Mouse (Mus musculus) CH12.LX (cell line): ENCODE data around the gene Phf21a. TPM values are rescaled to one million over a fixed set of nuclear protein-coding genes. Genes with fewer than 3 reads are reported as not detected.

Experiments
- DNase-seq: peaks from one replicate; pipeline ENCODE4 v3.0.0-alpha.2; 2013; ENCODE audit errors: extremely low read depth
- H3K27ac ChIP-seq: 2 replicates; pipeline ENCODE4 v1.5.1; 2012; ENCODE audit warnings: low read depth, mild to moderate bottlenecking, control low read depth, moderate library complexity; ENCODE audit not compliant: insufficient read depth
- H3K27me3 ChIP-seq: replicated peaks from 2 replicates; pipeline ENCODE3; 2012; ENCODE audit warnings: inconsistent platforms
- H3K36me3 ChIP-seq, 2 experiments: replicated peaks in 1 of 2; 2 replicates each; pipeline versions ENCODE3 to v1.6.1; 2012; ENCODE audit warnings: inconsistent platforms in 1 of 2, low read length in 1 of 2, mild to moderate bottlenecking in 1 of 2, mixed read lengths in 1 of 2, moderate library complexity in 1 of 2; ENCODE audit not compliant: control insufficient read depth in 1 of 2, insufficient read depth in 1 of 2
- H3K4me1 ChIP-seq, 2 experiments: 2 replicates each; pipeline ENCODE4 v1.6.1; 2012; ENCODE audit warnings: inconsistent platforms in 1 of 2, moderate library complexity in 1 of 2; ENCODE audit not compliant: insufficient read depth in 2 of 2, control insufficient read depth in 1 of 2
- H3K4me2 ChIP-seq: 2 replicates; pipeline ENCODE4 v1.6.1; 2012; ENCODE audit warnings: low read depth, mild to moderate bottlenecking, control low read depth; ENCODE audit not compliant: poor library complexity, insufficient read depth, severe bottlenecking
- H3K4me3 ChIP-seq, 3 experiments: fragments of 150-350 bp in 1 of 3; sonication (generic) in 1 of 3; replicated peaks in 1 of 3; 2 replicates each; pipeline versions ENCODE3 to v1.5.1; 2011 to 2012; ENCODE audit warnings: low read depth in 2 of 3, low read length in 2 of 3, mild to moderate bottlenecking in 2 of 3, moderate library complexity in 2 of 3, control low read depth in 1 of 3, improper control_type of control experiment in 1 of 3, inconsistent platforms in 1 of 3, mixed read lengths in 1 of 3; ENCODE audit not compliant: poor library complexity in 1 of 3
- H3K79me2 ChIP-seq: replicated peaks from 2 replicates; pipeline ENCODE4 v1.6.1; 2012; ENCODE audit warnings: mild to moderate bottlenecking, moderate library complexity; ENCODE audit not compliant: control insufficient read depth, poor library complexity, insufficient read depth, severe bottlenecking; ENCODE audit errors: extremely low read depth
- H3K9ac ChIP-seq: 2 replicates; pipeline ENCODE4 v1.6.1; 2012; ENCODE audit warnings: low read depth, mild to moderate bottlenecking, control low read depth, moderate library complexity; ENCODE audit not compliant: insufficient read depth
- H3K9me3 ChIP-seq: replicated peaks from 2 replicates; pipeline ENCODE3; 2012; ENCODE audit warnings: low read length, inconsistent platforms, mixed read lengths
- BHLHE40 ChIP-seq: IDR thresholded peaks from 2 replicates; pipeline ENCODE4 v1.6.1; 2011; ENCODE audit warnings: mild to moderate bottlenecking, low read depth, low read length, improper control_type of control experiment
- CHD1 ChIP-seq: IDR thresholded peaks from 2 replicates; pipeline ENCODE4 v1.6.1; 2012; ENCODE audit warnings: low read depth, low read length, improper control_type of control experiment, inconsistent platforms
- CHD2 ChIP-seq: IDR thresholded peaks from 2 replicates; pipeline ENCODE4 v1.6.1; 2011; ENCODE audit warnings: low read length, improper control_type of control experiment
- CTCF ChIP-seq, 2 experiments: IDR thresholded peaks in 1 of 2; conservative IDR thresholded peaks in 1 of 2; 2 replicates each; pipeline ENCODE4 v1.5.1; 2011 to 2012; ENCODE audit warnings: low read depth in 2 of 2, low read length in 2 of 2, improper control_type of control experiment in 1 of 2, inconsistent platforms in 1 of 2, mild to moderate bottlenecking in 1 of 2, moderate library complexity in 1 of 2
- E2F4 ChIP-seq: IDR thresholded peaks from 2 replicates; pipeline ENCODE4 v1.6.1; 2011; ENCODE audit warnings: low read depth, low read length, improper control_type of control experiment; ENCODE audit not compliant: insufficient replicate concordance
- ELF1 ChIP-seq: IDR thresholded peaks from 2 replicates; pipeline ENCODE4 v1.6.1; 2014; ENCODE audit warnings: low read depth, mild to moderate bottlenecking, inconsistent platforms, low read length, improper control_type of control experiment
- EP300 ChIP-seq: IDR thresholded peaks from 2 replicates; pipeline ENCODE4 v1.6.1; 2011; ENCODE audit warnings: low read length, improper control_type of control experiment
- HCFC1 ChIP-seq: IDR thresholded peaks from 2 replicates; pipeline ENCODE4 v1.6.1; 2012; ENCODE audit warnings: low read depth, mild to moderate bottlenecking, inconsistent platforms, low read length, improper control_type of control experiment
- IRF4 ChIP-seq: IDR thresholded peaks from 2 replicates; pipeline ENCODE4 v1.6.1; 2014; ENCODE audit warnings: low read depth, mild to moderate bottlenecking, inconsistent platforms, low read length, improper control_type of control experiment
- JUN ChIP-seq: IDR thresholded peaks from 2 replicates; pipeline ENCODE4 v1.6.1; 2011; ENCODE audit warnings: low read depth, mild to moderate bottlenecking, low read length, improper control_type of control experiment, moderate library complexity; ENCODE audit not compliant: insufficient read depth
- KAT2A ChIP-seq: IDR thresholded peaks from 2 replicates; pipeline ENCODE4 v1.6.1; 2012; ENCODE audit warnings: low read length, improper control_type of control experiment, inconsistent platforms; ENCODE audit not compliant: insufficient replicate concordance
- MAFK ChIP-seq: IDR thresholded peaks from 2 replicates; pipeline ENCODE4 v1.6.1; 2011; ENCODE audit warnings: low read length, improper control_type of control experiment; ENCODE audit not compliant: insufficient replicate concordance
- MEF2A ChIP-seq: IDR thresholded peaks from 2 replicates; pipeline ENCODE4 v1.6.1; 2014; ENCODE audit warnings: low read depth, mild to moderate bottlenecking, inconsistent platforms, low read length, improper control_type of control experiment, borderline replicate concordance
- MXI1 ChIP-seq: IDR thresholded peaks from 2 replicates; pipeline ENCODE4 v1.6.1; 2011; ENCODE audit warnings: mild to moderate bottlenecking, low read depth, low read length, improper control_type of control experiment
- MYC ChIP-seq: IDR thresholded peaks from 2 replicates; pipeline ENCODE4 v1.6.1; 2011; ENCODE audit warnings: low read depth, mild to moderate bottlenecking, improper control_type of control experiment, low read length
- NELFE ChIP-seq: IDR thresholded peaks from 2 replicates; pipeline ENCODE4 v1.6.1; 2011; ENCODE audit warnings: low read depth, low read length, improper control_type of control experiment
- NRF1 ChIP-seq: IDR thresholded peaks from 2 replicates; pipeline ENCODE4 v1.6.1; 2014; ENCODE audit warnings: low read depth, mild to moderate bottlenecking, inconsistent platforms, low read length, improper control_type of control experiment, moderate library complexity
- POLR2A ChIP-seq: IDR thresholded peaks from 2 replicates; pipeline ENCODE4 v1.6.1; 2011; ENCODE audit warnings: low read depth, mild to moderate bottlenecking, improper control_type of control experiment, low read length
- RAD21 ChIP-seq: IDR thresholded peaks from 2 replicates; pipeline ENCODE4 v1.6.1; 2011; ENCODE audit warnings: low read depth, mild to moderate bottlenecking, low read length, improper control_type of control experiment, moderate library complexity
- RCOR1 ChIP-seq: conservative IDR thresholded peaks from 2 replicates; pipeline ENCODE4 v1.6.1; 2012; ENCODE audit warnings: low read depth, mild to moderate bottlenecking, inconsistent platforms, low read length, improper control_type of control experiment
- SIN3A ChIP-seq: IDR thresholded peaks from 2 replicates; pipeline ENCODE4 v1.6.1; 2012; ENCODE audit warnings: low read length, improper control_type of control experiment, inconsistent platforms
- TCF12 ChIP-seq: IDR thresholded peaks from 2 replicates; pipeline ENCODE4 v1.6.1; 2014; ENCODE audit warnings: low read depth, mild to moderate bottlenecking, inconsistent platforms, low read length, improper control_type of control experiment
- UBTF ChIP-seq: IDR thresholded peaks from 2 replicates; pipeline ENCODE4 v1.6.1; 2012; ENCODE audit warnings: low read depth, mild to moderate bottlenecking, inconsistent platforms, low read length, improper control_type of control experiment, moderate library complexity
- USF2 ChIP-seq: conservative IDR thresholded peaks from 2 replicates; pipeline ENCODE4 v1.6.1; 2011; ENCODE audit warnings: low read depth, low read length, improper control_type of control experiment
- ZMIZ1 ChIP-seq: IDR thresholded peaks from 2 replicates; pipeline ENCODE4 v1.6.1; 2012; ENCODE audit warnings: low read depth, mild to moderate bottlenecking, inconsistent platforms, low read length, improper control_type of control experiment
- ZNF384 ChIP-seq: IDR thresholded peaks from 2 replicates; pipeline ENCODE4 v1.6.1; 2012; ENCODE audit warnings: low read depth, low read length, improper control_type of control experiment, inconsistent platforms
- dilution Hi-C: fragments of 300-500 bp; cut with MboI; formaldehyde crosslinking; loops from 2 replicates; pipeline ENCODE4 v1.14.3; 2020; ENCODE audit warnings: low sequenced_read_pairs; ENCODE audit not compliant: extremely low pct_unique_long_range_greater_than_20kb, extremely low pct_ligation_motif_present
- in situ Hi-C: fragments of 300-500 bp; cut with MboI; formaldehyde crosslinking; loops from 3 replicates; pipeline ENCODE4 v1.14.3; 2019; ENCODE audit warnings: low sequenced_read_pairs, low pct_ligation_motif_present, low pct_unique_long_range_greater_than_20kb, mixed read lengths
- polyA plus RNA-seq: library from polyadenylated mRNA; unstranded; fragments of >175 nt; gene quantifications from 2 replicates; pipeline ENCODE4 v1.2.1, GENCODE M21; 2012; ENCODE audit warnings: low read depth; ENCODE audit not compliant: insufficient read length
- total RNA-seq, 2 experiments: library from RNA; depleted of rRNA; stranded (reverse); fragments of 300-350 nt in 1 of 2; fragments of >200 nt in 1 of 2; gene quantifications; 2 replicates each; pipeline ENCODE4 v1.2.3; 2012 to 2014

Gene Phf21a
- total and polyA plus RNA-seq, 3 experiments, result 10.2 to 24.5 (median 12.0) TPM

DNA sequence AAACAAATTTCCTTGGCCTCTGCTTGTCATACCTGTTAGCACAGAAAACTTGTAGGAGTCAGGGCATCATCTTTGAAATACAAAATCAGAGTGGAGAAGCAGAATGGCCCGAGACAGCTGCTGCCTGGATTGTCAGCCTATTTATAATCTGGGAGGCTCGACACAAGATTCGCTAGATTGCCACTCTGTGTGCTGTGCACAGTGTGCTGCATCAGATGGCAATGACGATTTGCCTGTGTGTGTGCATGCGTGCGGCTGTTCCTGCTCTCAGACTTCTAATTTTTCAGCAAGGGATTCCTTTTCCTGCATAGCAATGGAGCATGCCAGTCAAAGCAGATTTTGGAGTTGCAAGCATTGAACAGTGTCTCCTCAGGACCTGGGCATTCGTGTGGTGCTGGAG lies 185.7 kb downstream of the Phf21a start:
- no peaks in the 10 kb centered on the region for H3K9me3 ChIP-seq
- dilution Hi-C loops (no loop called here), in situ Hi-C loops (no loop called here)
- no peak overlapping the region for H3K9ac ChIP-seq
- TF ChIP-seq IRF4, result no peak
- no peak for TF ChIP-seq HCFC1
- no peak for TF ChIP-seq RAD21
- no peak for TF ChIP-seq CTCF (conservative IDR thresholded peaks at IDR 0.05 in 1 of 2, IDR thresholded peaks at IDR 0.05 in 1 of 2; ENCODE audit: low read depth in 2 of 2, low read length in 2 of 2)
- no peak for TF ChIP-seq ZNF384
- TF ChIP-seq ZMIZ1, result no peak
- TF ChIP-seq RCOR1, result no peak
- no peak for TF ChIP-seq CHD1
- TF ChIP-seq TCF12, result no peak
- TF ChIP-seq SIN3A, result no peak
- no peak for TF ChIP-seq JUN
- no peak for TF ChIP-seq ELF1
- no peak for TF ChIP-seq POLR2A
- no peak for TF ChIP-seq CHD2
- no peak for TF ChIP-seq KAT2A
- no peak for TF ChIP-seq USF2
- TF ChIP-seq NELFE, result no peak
- no peaks in the 10 kb centered on the region for H3K27me3 ChIP-seq
- no peak overlapping the region for H3K4me3 ChIP-seq
- no peak overlapping the region for H3K4me2 ChIP-seq
- H3K27ac ChIP-seq, result no peak overlapping the region
- peaks cover 0 to 20% of the 10 kb centered on the region in 2 experiments for H3K36me3 ChIP-seq
- no peak for DNase-seq
- H3K79me2 ChIP-seq, result no peaks in the 10 kb centered on the region; the same call in 1 of the 2 replicates
- peaks cover 0 to 5% of the 10 kb centered on the region in 2 experiments; a peak in 1 of 4 replicates for H3K4me1 ChIP-seq

DNA sequence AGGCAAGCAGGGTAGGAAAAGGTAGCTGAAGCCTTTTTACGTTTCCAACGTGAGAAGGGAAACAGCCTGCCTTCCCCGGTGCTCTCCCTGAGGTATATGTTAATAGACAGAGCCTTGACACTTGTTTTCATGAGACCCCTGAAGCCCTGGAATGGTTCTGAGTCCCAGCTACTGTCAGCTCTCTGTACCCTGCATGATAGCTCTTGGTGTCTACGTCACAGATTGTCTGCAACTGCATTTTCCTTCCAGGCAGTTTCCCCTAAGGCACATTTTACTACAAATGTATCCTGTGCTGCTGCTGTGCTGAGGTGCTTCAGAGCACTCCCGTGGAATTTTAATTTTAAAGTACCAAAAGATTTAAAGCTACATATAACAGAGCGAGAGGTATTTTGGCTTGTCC lies 186.5 kb downstream of the Phf21a start:
- Histone ChIP-seq H3K27me3 (no peaks in the 10 kb centered on the region), H3K4me3 (no peak overlapping the region)
- DNase-seq, result no peak
- TF ChIP-seq NRF1, result no peak
- TF ChIP-seq POLR2A, result no peak
- no peak for TF ChIP-seq CHD2
- TF ChIP-seq UBTF, result no peak
- TF ChIP-seq MAFK, result no peak
- no peak for TF ChIP-seq MXI1
- no peak for TF ChIP-seq ZMIZ1
- no peak for TF ChIP-seq NELFE
- no peak for TF ChIP-seq BHLHE40
- TF ChIP-seq HCFC1, result no peak
- no peak for TF ChIP-seq SIN3A
- TF ChIP-seq E2F4, result no peak
- no peak for TF ChIP-seq USF2
- TF ChIP-seq TCF12, result no peak
- no peak for TF ChIP-seq MYC
- no peak for TF ChIP-seq MEF2A
- no peak for TF ChIP-seq EP300
- TF ChIP-seq, all 38 proteins: peak for 0
- dilution Hi-C loops (no loop called here), in situ Hi-C loops (no loop called here)
- Histone ChIP-seq H3K4me2 (no peak overlapping the region), H3K36me3 (peaks cover under 1 to 23% of the 10 kb centered on the region in 2 experiments), H3K9me3 (no peaks in the 10 kb centered on the region), H3K9ac (no peak overlapping the region), H3K27ac (no peak overlapping the region), H3K79me2 (no peaks in the 10 kb centered on the region; the same call in 1 of the 2 replicates), H3K4me1 (peaks cover 0 to 3% of the 10 kb centered on the region in 2 experiments; a peak in 1 of 4 replicates)
